Mouse (Mus musculus): ENCODE measurements at regions not wholly inside any gene's neighbourhood (a gene's known extent, or its start where the extent isn't known, plus 50 kb on each side); places are given as distances from the start of the nearest gene placed in this dataset.

- Histone ChIP-seq H3K4me3 (no peak overlapping the region), H3K36me3 (ENCODE audit: control insufficient read depth, insufficient read depth, low read length) (no peaks in the 10 kb centered on the region), H3K9ac (ENCODE audit: low read depth, low read length) (no peak overlapping the region), H3K79me2 (replicated peaks; ENCODE audit: control insufficient read depth, insufficient read depth, low read length) (no peaks in the 10 kb centered on the region), H3K27me3 (ENCODE audit: control insufficient read depth, insufficient read depth, low read length) (no peaks in the 10 kb centered on the region; the same call in 1 of the 2 replicates), H3K4me1 (ENCODE audit: control insufficient read depth, insufficient read depth, low read length) (peaks cover 4% of the 10 kb centered on the region), H3K27ac (no peak overlapping the region)
- no peak for DNase-seq
- WGBS, result 62% methylated on average over 19 of the region's 19 CpGs
- intact Hi-C loops (cut with DNase I), result loop anchor here (5.0 to 10.0 kb wide), 2 partner anchors 210 to 547 kb away; no protein-coding TSS in a partner anchor
- TF ChIP-seq EP300 (IDR thresholded peaks at IDR 0.05; ENCODE audit: insufficient read depth, low read depth, low read length) (no peak), POLR2A (IDR thresholded peaks at IDR 0.05; ENCODE audit: insufficient read depth, low read depth, low read length) (no peak), CTCF (IDR thresholded peaks at IDR 0.05) (no peak)
Measured at GRCm38 (mm10) chr10:125787441-125788060, 178.4 kb upstream of the Lrig3 start.

- Histone ChIP-seq H3K9ac (ENCODE audit: low read depth, low read length) (no peak overlapping the region), H3K79me2 (replicated peaks; ENCODE audit: control insufficient read depth, insufficient read depth, low read length) (no peaks in the 10 kb centered on the region), H3K36me3 (ENCODE audit: control insufficient read depth, insufficient read depth, low read length) (no peaks in the 10 kb centered on the region), H3K27me3 (ENCODE audit: control insufficient read depth, insufficient read depth, low read length) (no peaks in the 10 kb centered on the region; the same call in 1 of the 2 replicates), H3K27ac (no peak overlapping the region), H3K4me3 (no peak overlapping the region), H3K4me1 (ENCODE audit: control insufficient read depth, insufficient read depth, low read length) (peaks cover 4% of the 10 kb centered on the region)
- 97% methylated on average over 2 of the region's 2 CpGs for WGBS
- intact Hi-C loops (cut with DNase I), result loop anchor here (5.0 to 10.0 kb wide), 2 partner anchors 209 to 547 kb away; no protein-coding TSS in a partner anchor
- TF ChIP-seq POLR2A (IDR thresholded peaks at IDR 0.05; ENCODE audit: insufficient read depth, low read depth, low read length) (no peak), CTCF (IDR thresholded peaks at IDR 0.05) (no peak), EP300 (IDR thresholded peaks at IDR 0.05; ENCODE audit: insufficient read depth, low read depth, low read length) (no peak)
- DNase-seq, result no peak
Measured at GRCm38 (mm10) chr10:125788262-125788661, 177.7 kb upstream of the Lrig3 start.

- intact Hi-C loops (cut with DNase I), result no loop called here
- Histone ChIP-seq H3K4me1 (ENCODE audit: control insufficient read depth, insufficient read depth, low read length) (peaks cover 3% of the 10 kb centered on the region), H3K79me2 (replicated peaks; ENCODE audit: control insufficient read depth, insufficient read depth, low read length) (no peaks in the 10 kb centered on the region), H3K27ac (no peak overlapping the region), H3K4me3 (no peak overlapping the region), H3K9ac (ENCODE audit: low read depth, low read length) (no peak overlapping the region), H3K36me3 (ENCODE audit: control insufficient read depth, insufficient read depth, low read length) (no peaks in the 10 kb centered on the region), H3K27me3 (ENCODE audit: control insufficient read depth, insufficient read depth, low read length) (no peaks in the 10 kb centered on the region; the same call in 1 of the 2 replicates)
- TF ChIP-seq POLR2A (IDR thresholded peaks at IDR 0.05; ENCODE audit: insufficient read depth, low read depth, low read length) (no peak), CTCF (IDR thresholded peaks at IDR 0.05) (no peak), EP300 (IDR thresholded peaks at IDR 0.05; ENCODE audit: insufficient read depth, low read depth, low read length) (no peak)
- no peak for DNase-seq
- 77% methylated on average over 2 of the region's 2 CpGs for WGBS
Measured at GRCm38 (mm10) chr10:125790924-125791323, 175.0 kb upstream of the Lrig3 start.

GRCm38 (mm10) chr10:125794504-125794903 is 171.5 kb upstream of the Lrig3 start:
- no peak for DNase-seq
- intact Hi-C loops (cut with DNase I), result no loop called here
- H3K9ac ChIP-seq (ENCODE audit: low read depth, low read length), result no peak overlapping the region
- H3K27ac ChIP-seq, result no peak overlapping the region
- H3K27me3 ChIP-seq (ENCODE audit: control insufficient read depth, insufficient read depth, low read length), result peaks cover 1% of the 10 kb centered on the region
- no peaks in the 10 kb centered on the region for H3K36me3 ChIP-seq (ENCODE audit: control insufficient read depth, insufficient read depth, low read length)
- 89% methylated on average over 2 of the region's 2 CpGs for WGBS
- TF ChIP-seq CTCF (IDR thresholded peaks at IDR 0.05) (no peak), POLR2A (IDR thresholded peaks at IDR 0.05; ENCODE audit: insufficient read depth, low read depth, low read length) (no peak), EP300 (IDR thresholded peaks at IDR 0.05; ENCODE audit: insufficient read depth, low read depth, low read length) (no peak)
- no peaks in the 10 kb centered on the region for H3K79me2 ChIP-seq (replicated peaks; ENCODE audit: control insufficient read depth, insufficient read depth, low read length)
- H3K4me3 ChIP-seq, result no peak overlapping the region
- no peaks in the 10 kb centered on the region for H3K4me1 ChIP-seq (ENCODE audit: control insufficient read depth, insufficient read depth, low read length)

- Histone ChIP-seq H3K27me3 (ENCODE audit: control insufficient read depth, insufficient read depth, low read length) (peaks cover 1% of the 10 kb centered on the region), H3K36me3 (ENCODE audit: control insufficient read depth, insufficient read depth, low read length) (no peaks in the 10 kb centered on the region), H3K79me2 (replicated peaks; ENCODE audit: control insufficient read depth, insufficient read depth, low read length) (no peaks in the 10 kb centered on the region), H3K27ac (no peak overlapping the region), H3K4me1 (ENCODE audit: control insufficient read depth, insufficient read depth, low read length) (no peaks in the 10 kb centered on the region), H3K9ac (ENCODE audit: low read depth, low read length) (no peak overlapping the region), H3K4me3 (no peak overlapping the region)
- intact Hi-C loops (cut with DNase I), result no loop called here
- no peak for DNase-seq
- 84% methylated on average over 1 of the region's 1 CpGs for WGBS
- TF ChIP-seq POLR2A (IDR thresholded peaks at IDR 0.05; ENCODE audit: insufficient read depth, low read depth, low read length) (no peak), CTCF (IDR thresholded peaks at IDR 0.05) (no peak), EP300 (IDR thresholded peaks at IDR 0.05; ENCODE audit: insufficient read depth, low read depth, low read length) (no peak)
Measured at GRCm38 (mm10) chr10:125795323-125795722, 170.6 kb upstream of the Lrig3 start.

GRCm38 (mm10) chr10:125798678-125799077 is 167.3 kb upstream of the Lrig3 start:
- no peak for DNase-seq
- Histone ChIP-seq H3K79me2 (replicated peaks; ENCODE audit: control insufficient read depth, insufficient read depth, low read length) (no peaks in the 10 kb centered on the region), H3K27me3 (ENCODE audit: control insufficient read depth, insufficient read depth, low read length) (peaks cover 1% of the 10 kb centered on the region), H3K27ac (no peak overlapping the region), H3K4me3 (no peak overlapping the region), H3K4me1 (ENCODE audit: control insufficient read depth, insufficient read depth, low read length) (no peaks in the 10 kb centered on the region), H3K9ac (ENCODE audit: low read depth, low read length) (no peak overlapping the region), H3K36me3 (ENCODE audit: control insufficient read depth, insufficient read depth, low read length) (no peaks in the 10 kb centered on the region)
- no peak for TF ChIP-seq EP300 (IDR thresholded peaks at IDR 0.05; ENCODE audit: insufficient read depth, low read depth, low read length)
- intact Hi-C loops (cut with DNase I), result no loop called here
- 31% methylated on average over 13 of the region's 13 CpGs for WGBS

Data from heart, adult 2 months (tissue).